In the genomic region with DNA sequence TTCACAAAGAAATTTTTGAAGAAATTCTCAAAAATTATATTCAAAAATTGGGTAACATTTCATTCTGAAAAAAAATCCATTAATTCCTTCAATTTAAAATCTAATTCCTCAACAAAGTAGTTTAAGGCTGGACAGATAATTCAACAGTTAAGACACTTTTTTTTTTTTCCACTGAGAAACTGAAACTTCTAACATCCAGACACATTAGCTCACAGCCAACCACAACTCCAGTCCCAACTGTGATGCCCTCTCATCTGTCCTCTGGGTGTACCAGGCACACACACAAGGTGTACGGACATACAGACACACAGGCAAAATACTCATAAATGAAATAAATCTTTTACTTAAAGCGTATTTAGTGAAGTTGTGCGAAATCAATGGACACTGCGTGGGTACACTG, we compare ENCODE assay signal across 26 mouse cellular contexts.
"Had no signal": no experiment of that assay in that cellular context is flagged by ENCODE, and none has a peak within 500 bp of the region (broad histone marks: within the 10 kb centered on the region; RNA-seq: fewer than 3 reads in every experiment).

No protein-coding gene starts in this region.

- H3K9me3 ChIP-seq: embryonic facial prominence, embryonic 10.5 days; embryonic facial prominence, embryonic 12.5 days; embryonic facial prominence, embryonic 13.5 days; embryonic facial prominence, embryonic 15.5 days; forebrain, embryonic 10.5 days; forebrain, embryonic 12.5 days; forebrain, embryonic 13.5 days; forebrain, embryonic 15.5 days; heart, embryonic 10.5 days had no signal

- H3K4me3 ChIP-seq: embryonic facial prominence, embryonic 10.5 days; embryonic facial prominence, embryonic 12.5 days; embryonic facial prominence, embryonic 13.5 days; embryonic facial prominence, embryonic 15.5 days; erythroblast, embryonic 14.5 days; forebrain, embryonic 10.5 days; forebrain, embryonic 12.5 days; forebrain, embryonic 13.5 days; forebrain, embryonic 15.5 days; gastrocnemius, adult 2 months; heart, embryonic 10.5 days had no signal

- ATAC-seq: forebrain, embryonic 13.5 days; forebrain, embryonic 14.5 days; forebrain, embryonic 15.5 days; forebrain, embryonic 16.5 days; forebrain, postnatal 0 days had no signal

- H3K27ac ChIP-seq: embryonic facial prominence, embryonic 10.5 days; embryonic facial prominence, embryonic 12.5 days; embryonic facial prominence, embryonic 13.5 days; embryonic facial prominence, embryonic 15.5 days; forebrain, embryonic 10.5 days; forebrain, embryonic 12.5 days; forebrain, embryonic 13.5 days; forebrain, embryonic 15.5 days; gastrocnemius, adult 2 months; heart, embryonic 10.5 days had no signal

- DNase-seq: cerebellum, adult 9-10 months; cerebellum, adult 9-11 months; cerebellum, postnatal 10 days; cerebellum, postnatal 14 days; cerebellum, postnatal 25 days; cerebellum, postnatal 36 days; embryo, embryonic 11 days; forebrain, postnatal 0 days; gastrocnemius, adult 2 months; gastrocnemius, postnatal 10 days; gastrocnemius, postnatal 14 days; gastrocnemius, postnatal 25 days; gastrocnemius, postnatal 36 days; heart, adult 18-20 months had no signal

- H3K9ac ChIP-seq: embryonic facial prominence, embryonic 12.5 days; embryonic facial prominence, embryonic 13.5 days; embryonic facial prominence, embryonic 15.5 days; forebrain, embryonic 12.5 days; forebrain, embryonic 13.5 days; forebrain, embryonic 15.5 days; forebrain, postnatal 0 days had no signal

- H3K27me3 ChIP-seq: embryonic facial prominence, embryonic 12.5 days; embryonic facial prominence, embryonic 13.5 days; embryonic facial prominence, embryonic 15.5 days; forebrain, embryonic 12.5 days; forebrain, embryonic 13.5 days; forebrain, embryonic 15.5 days had no signal

- H3K4me2 ChIP-seq: embryonic facial prominence, embryonic 12.5 days; embryonic facial prominence, embryonic 13.5 days; embryonic facial prominence, embryonic 15.5 days; forebrain, embryonic 12.5 days; forebrain, embryonic 13.5 days; forebrain, embryonic 15.5 days had no signal

- H3K4me1 ChIP-seq: embryonic facial prominence, embryonic 10.5 days; embryonic facial prominence, embryonic 12.5 days; embryonic facial prominence, embryonic 13.5 days; embryonic facial prominence, embryonic 15.5 days; forebrain, embryonic 10.5 days; forebrain, embryonic 12.5 days; forebrain, embryonic 13.5 days; forebrain, embryonic 15.5 days; heart, embryonic 10.5 days had no signal
